Mouse (Mus musculus) stomach, postnatal 0 days (tissue): Measurements from ENCODE around the gene Tatdn3. TPM values are rescaled to one million over a fixed set of nuclear protein-coding genes. Genes with fewer than 3 reads are reported as not detected.

Source experiments
- ATAC-seq: fragments of 200-750 bp; cut with Nextera tagmentation; 2 replicates; pipeline ENCODE4 v1.8.0; 2017; ENCODE audit not compliant: low FRiP score, low TSS enrichment
- DNase-seq: peaks from one replicate; pipeline ENCODE4 v3.0.0-alpha.2; 2016; ENCODE audit warnings: low spot score
- H3K27ac ChIP-seq: fragments of 300-500 bp; sonication (generic); replicated peaks from 2 replicates; pipeline ENCODE4 v1.5.1; 2014; ENCODE audit warnings: mild to moderate bottlenecking, control low read depth
- H3K27me3 ChIP-seq: fragments of 300-500 bp; sonication (generic); 2 replicates; pipeline ENCODE4 v1.6.1; 2014; ENCODE audit warnings: low read length; ENCODE audit not compliant: control insufficient read depth, insufficient read depth
- H3K36me3 ChIP-seq: fragments of 300-500 bp; sonication (generic); 2 replicates; pipeline ENCODE4 v1.6.1; 2014; ENCODE audit warnings: low read length, mixed read lengths; ENCODE audit not compliant: control insufficient read depth, insufficient read depth
- H3K4me1 ChIP-seq: fragments of 300-500 bp; sonication (generic); replicated peaks from 2 replicates; pipeline ENCODE4 v1.6.1; 2014; ENCODE audit warnings: antibody characterized with exemption; ENCODE audit not compliant: control insufficient read depth, insufficient read depth
- H3K4me2 ChIP-seq: fragments of 300-500 bp; sonication (generic); replicated peaks from 2 replicates; pipeline ENCODE4 v1.6.1; 2014; ENCODE audit warnings: low read depth, mild to moderate bottlenecking, control low read depth, moderate library complexity
- H3K4me3 ChIP-seq: fragments of 300-500 bp; sonication (generic); 2 replicates; pipeline ENCODE4 v1.5.1; 2014; ENCODE audit warnings: low read depth, low read length, control low read depth
- H3K9ac ChIP-seq: fragments of 300-500 bp; sonication (generic); 2 replicates; pipeline ENCODE4 v1.6.1; 2014; ENCODE audit warnings: mild to moderate bottlenecking, low read length, control low read depth, mixed read lengths
- H3K9me3 ChIP-seq: fragments of 300-500 bp; sonication (generic); 2 replicates; pipeline ENCODE4 v1.6.1; 2016; ENCODE audit warnings: low read length; ENCODE audit not compliant: control insufficient read depth
- CTCF ChIP-seq: IDR thresholded peaks from 2 replicates; pipeline ENCODE4 v1.5.1; 2016; ENCODE audit warnings: antibody characterized with exemption, low read depth, mild to moderate bottlenecking, moderate library complexity
- EP300 ChIP-seq: optimal IDR thresholded peaks from 2 replicates; pipeline ENCODE3; 2016; ENCODE audit warnings: antibody characterized with exemption
- WGBS: fragments of 180-500 bp; shearing (Covaris S2); extraction: QIAGEN DNeasy Blood & Tissue Kit; methylation state at CpG from one replicate; pipeline ENCODE4 v1.1.7; 2014; 5-methylcytosine and 5-hydroxymethylcytosine counted together
- polyA plus RNA-seq: library from polyadenylated mRNA; unstranded; fragments of >200 nt; fragmentation: Nextera tagmentation; extraction: Ambion mirVana; gene quantifications from 2 replicates; pipeline ENCODE4 v1.2.1, GENCODE M21; 2015

The Tatdn3 gene
- polyA plus RNA-seq, 1 experiment from 2014 or later, result 8.9 TPM

DNA sequence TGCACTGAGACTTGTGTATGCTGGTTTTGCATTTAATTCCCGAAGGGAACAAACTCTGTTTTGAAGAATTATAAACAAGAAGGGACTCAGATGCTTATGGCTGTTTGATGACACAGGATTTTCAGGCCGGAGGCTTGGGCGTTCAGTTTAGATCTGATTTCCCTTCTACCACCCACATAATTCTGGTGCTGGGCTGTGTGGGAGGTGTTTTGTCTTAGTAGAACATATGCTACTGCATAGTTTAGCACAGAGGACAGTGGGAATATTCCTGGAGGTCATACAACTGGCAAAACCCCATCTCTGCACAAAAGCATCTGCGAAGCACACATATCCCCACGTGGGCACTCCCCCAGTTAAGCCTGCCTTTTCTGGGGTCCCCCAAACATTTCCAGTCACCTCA, 30.8 kb upstream of the Tatdn3 start:
- Histone ChIP-seq H3K36me3 (no peaks in the 10 kb centered on the region), H3K9me3 (no peaks in the 10 kb centered on the region), H3K4me2 (no peak overlapping the region), H3K27me3 (no peaks in the 10 kb centered on the region), H3K27ac (no peak overlapping the region), H3K9ac (no peak overlapping the region), H3K4me1 (no peaks in the 10 kb centered on the region), H3K4me3 (no peak overlapping the region)
- TF ChIP-seq EP300 (no peak), CTCF (no peak)
- no peak for ATAC-seq
- WGBS, result 46% methylated on average over 5 of the region's 5 CpGs
- no peak for DNase-seq

DNA sequence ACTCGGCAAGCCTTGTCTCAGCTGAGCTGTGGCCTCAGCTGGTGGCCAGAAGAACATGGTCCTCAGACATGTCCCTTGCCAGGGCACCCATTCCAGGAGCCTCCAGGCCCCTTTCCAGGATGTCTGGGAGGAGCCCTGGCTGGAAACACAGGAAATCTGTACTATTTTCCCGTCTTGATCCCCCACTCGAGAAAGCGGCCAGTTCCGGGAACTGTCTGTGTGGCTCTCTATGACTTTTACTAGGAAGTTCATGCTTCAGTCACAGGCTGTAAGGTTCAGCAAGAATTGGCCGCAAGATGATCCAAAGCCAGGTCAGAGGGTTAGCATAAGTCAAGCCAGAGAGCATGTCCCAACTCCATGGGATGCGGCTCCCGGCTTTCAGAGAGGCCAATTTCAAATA, 29.3 kb upstream of the Tatdn3 start:
- Histone ChIP-seq H3K4me3 (no peak overlapping the region), H3K4me1 (no peaks in the 10 kb centered on the region), H3K27me3 (no peaks in the 10 kb centered on the region), H3K27ac (no peak overlapping the region), H3K4me2 (no peak overlapping the region), H3K9me3 (no peaks in the 10 kb centered on the region), H3K9ac (no peak overlapping the region), H3K36me3 (no peaks in the 10 kb centered on the region)
- TF ChIP-seq CTCF, result no peak
- no peak for TF ChIP-seq EP300
- WGBS, result 64% methylated on average over 8 of the region's 8 CpGs
- no peak for DNase-seq
- no peak for ATAC-seq

DNA sequence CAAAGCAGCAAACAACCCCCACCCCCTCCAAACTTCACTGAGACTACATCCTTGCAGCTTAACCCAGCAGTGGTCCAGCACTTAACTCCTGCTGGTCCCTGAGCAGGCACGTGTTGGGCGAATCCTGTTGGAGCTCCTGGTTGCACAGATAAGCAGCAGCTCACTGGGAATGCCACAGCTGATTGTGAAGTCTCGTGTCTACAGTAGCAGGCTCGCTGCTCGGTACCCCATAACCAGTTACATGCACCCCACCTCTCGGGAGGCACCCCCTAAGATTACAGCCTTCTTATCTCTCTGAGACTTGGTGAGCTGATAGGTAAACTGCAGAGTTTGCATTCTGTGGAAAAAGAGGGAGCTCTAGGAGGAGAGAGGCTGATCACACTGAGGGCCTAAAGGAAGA, 26.6 kb upstream of the Tatdn3 start:
- H3K9ac ChIP-seq, result no peak overlapping the region
- no peak overlapping the region for H3K4me3 ChIP-seq
- no peaks in the 10 kb centered on the region for H3K36me3 ChIP-seq
- H3K9me3 ChIP-seq, result no peaks in the 10 kb centered on the region
- H3K27ac ChIP-seq, result no peak overlapping the region
- WGBS, result 59% methylated on average over 6 of the region's 6 CpGs
- H3K27me3 ChIP-seq, result no peaks in the 10 kb centered on the region
- TF ChIP-seq EP300 (no peak), CTCF (no peak)
- ATAC-seq (no peak), DNase-seq (no peak)
- H3K4me1 ChIP-seq, result no peaks in the 10 kb centered on the region
- H3K4me2 ChIP-seq, result no peak overlapping the region

DNA sequence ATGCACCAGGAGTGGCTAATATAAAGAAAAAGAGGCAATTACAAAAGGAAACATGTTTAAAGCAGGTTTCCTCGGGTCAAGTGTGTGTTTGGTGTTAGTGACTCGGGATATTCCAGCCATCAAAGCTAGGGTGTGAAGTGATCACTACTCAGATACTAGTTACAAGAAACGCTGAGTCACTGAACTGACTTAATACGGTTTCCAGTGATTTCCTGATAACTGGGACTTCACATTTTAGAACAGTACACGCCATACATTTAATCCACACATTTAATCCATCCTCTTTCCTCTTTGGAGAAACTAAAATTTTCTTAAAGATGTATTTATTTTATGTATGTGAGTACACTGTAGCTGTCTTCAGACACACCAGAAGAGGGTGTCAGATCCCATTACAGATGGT, 25.2 kb upstream of the Tatdn3 start:
- no peak overlapping the region for H3K27ac ChIP-seq
- no peaks in the 10 kb centered on the region for H3K36me3 ChIP-seq
- H3K4me2 ChIP-seq, result no peak overlapping the region
- no peaks in the 10 kb centered on the region for H3K9me3 ChIP-seq
- TF ChIP-seq CTCF, result no peak
- no peak for TF ChIP-seq EP300
- H3K4me1 ChIP-seq, result no peaks in the 10 kb centered on the region
- no peaks in the 10 kb centered on the region for H3K27me3 ChIP-seq
- WGBS, result 74% methylated on average over 5 of the region's 5 CpGs
- ATAC-seq (no peak), DNase-seq (no peak)
- no peak overlapping the region for H3K9ac ChIP-seq
- H3K4me3 ChIP-seq, result no peak overlapping the region

DNA sequence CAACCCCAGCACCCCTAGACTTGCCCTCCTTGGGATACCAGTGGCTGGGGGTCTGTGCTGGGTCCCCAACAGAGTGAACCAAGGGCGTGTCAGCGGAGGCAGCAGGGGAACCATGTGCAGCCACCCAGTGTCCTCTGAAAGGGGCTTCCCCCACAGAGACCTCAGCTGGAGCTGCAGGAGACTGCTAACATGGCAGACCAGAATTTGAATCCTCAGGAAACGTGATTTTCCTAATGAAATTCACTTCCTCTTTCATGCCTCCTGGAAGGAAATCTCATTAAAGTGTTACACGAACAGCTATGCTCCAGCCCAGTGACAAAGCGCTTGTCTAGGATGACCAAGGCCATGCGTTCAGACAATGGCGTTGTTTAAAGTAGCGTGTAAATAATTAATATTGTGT, 24.2 kb upstream of the Tatdn3 start:
- Histone ChIP-seq H3K27me3 (no peaks in the 10 kb centered on the region), H3K27ac (no peak overlapping the region), H3K4me1 (no peaks in the 10 kb centered on the region), H3K4me2 (no peak overlapping the region), H3K4me3 (no peak overlapping the region), H3K36me3 (peaks cover 3% of the 10 kb centered on the region; the same call in 1 of the 2 replicates), H3K9me3 (no peaks in the 10 kb centered on the region), H3K9ac (no peak overlapping the region)
- DNase-seq (no peak), ATAC-seq (no peak)
- TF ChIP-seq CTCF, result no peak
- no peak for TF ChIP-seq EP300
- WGBS, result 66% methylated on average over 8 of the region's 8 CpGs

DNA sequence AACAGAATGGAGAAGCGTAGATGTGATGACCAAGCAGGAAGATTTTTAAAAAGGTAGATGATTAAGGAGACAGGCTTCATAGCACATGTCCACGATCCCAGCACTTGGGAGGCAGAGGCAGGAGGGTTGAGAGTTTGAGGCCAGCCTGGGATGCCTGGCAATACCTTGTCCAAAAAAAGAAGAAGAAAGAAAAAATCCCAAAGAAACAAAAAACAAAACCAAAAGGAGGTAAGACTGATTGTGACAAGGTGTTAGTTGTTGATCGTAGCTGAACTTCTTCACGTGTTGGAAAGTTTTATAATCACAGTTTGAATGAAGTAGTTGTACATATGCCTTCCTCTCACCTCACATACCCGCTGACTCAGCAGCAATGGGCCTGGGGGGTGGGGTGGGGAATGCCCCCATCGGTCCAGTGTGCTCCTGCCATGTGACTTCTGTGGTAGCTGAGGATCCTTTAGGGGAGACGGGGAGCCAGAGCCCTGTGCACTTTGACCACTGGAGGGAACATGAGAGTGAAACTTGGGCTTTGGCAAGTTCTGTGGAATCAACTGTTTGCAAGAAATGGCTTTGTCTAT, 23.7 kb upstream of the Tatdn3 start:
- ATAC-seq, result no peak
- Histone ChIP-seq H3K36me3 (peaks cover 3% of the 10 kb centered on the region; the same call in 1 of the 2 replicates), H3K9ac (no peak overlapping the region), H3K27ac (no peak overlapping the region), H3K27me3 (no peaks in the 10 kb centered on the region), H3K4me3 (no peak overlapping the region), H3K4me1 (no peaks in the 10 kb centered on the region), H3K4me2 (no peak overlapping the region), H3K9me3 (no peaks in the 10 kb centered on the region)
- 81% methylated on average over 7 of the region's 7 CpGs for WGBS
- DNase-seq, result no peak
- TF ChIP-seq EP300 (no peak), CTCF (peak; percentile 41)
